ENCODE assay signal across 18 mouse cellular contexts in genomic region chr8:109187617-109188016, GRCm38 (mm10).
DNase-seq lines count a peak whose midpoint lies in the region; ATAC-seq lines count a peak whose summit lies in the region.
"Had no signal": no experiment of that assay in that cellular context is flagged by ENCODE, and none has a peak within 500 bp of the region (broad histone marks: within the 10 kb centered on the region; RNA-seq: fewer than 3 reads in every experiment).

No protein-coding gene starts in this region.

- H3K9me3 ChIP-seq in midbrain, embryonic 10.5 days (replicated peaks), result no peaks in the 10 kb centered on the region
- H3K9me3 ChIP-seq in midbrain, embryonic 11.5 days (ENCODE audit: control insufficient read depth, low read length), result no peaks in the 10 kb centered on the region
- H3K9me3 ChIP-seq in hindbrain, embryonic 12.5 days (replicated peaks), result no peaks in the 10 kb centered on the region
- H3K9me3 ChIP-seq in midbrain, embryonic 14.5 days (ENCODE audit: control insufficient read depth, low read length), result no peaks in the 10 kb centered on the region
- no peaks in the 10 kb centered on the region for H3K9me3 ChIP-seq in intestine, embryonic 15.5 days
- H3K9me3 ChIP-seq: embryonic facial prominence, embryonic 13.5 days; kidney, embryonic 15.5 days had no signal

- no peak overlapping the region for H3K4me3 ChIP-seq in midbrain, embryonic 10.5 days
- H3K4me3 ChIP-seq in midbrain, embryonic 11.5 days (ENCODE audit: low read depth, low read length), result no peak overlapping the region
- no peak overlapping the region for H3K4me3 ChIP-seq in hindbrain, embryonic 12.5 days
- H3K4me3 ChIP-seq in midbrain, embryonic 14.5 days (replicated peaks; ENCODE audit: low read depth, low read length), result no peak overlapping the region
- no peak overlapping the region for H3K4me3 ChIP-seq in intestine, embryonic 15.5 days (replicated peaks)
- H3K4me3 ChIP-seq: embryonic facial prominence, embryonic 13.5 days; gastrocnemius, adult 2 months; kidney, embryonic 15.5 days had no signal

- no peak overlapping the region for H3K4me2 ChIP-seq in midbrain, embryonic 11.5 days
- no peak overlapping the region for H3K4me2 ChIP-seq in hindbrain, embryonic 12.5 days (replicated peaks)
- H3K4me2 ChIP-seq in midbrain, embryonic 14.5 days (ENCODE audit: low read length), result peak overlapping the region; percentile 27
- no peak overlapping the region for H3K4me2 ChIP-seq in intestine, embryonic 15.5 days (replicated peaks)
- H3K4me2 ChIP-seq: embryonic facial prominence, embryonic 13.5 days; kidney, embryonic 15.5 days had no signal

- no peaks in the 10 kb centered on the region for H3K36me3 ChIP-seq in midbrain, embryonic 10.5 days
- no peaks in the 10 kb centered on the region for H3K36me3 ChIP-seq in midbrain, embryonic 11.5 days (ENCODE audit: control insufficient read depth, insufficient read depth, low read length)
- no peaks in the 10 kb centered on the region for H3K36me3 ChIP-seq in hindbrain, embryonic 12.5 days
- no peaks in the 10 kb centered on the region for H3K36me3 ChIP-seq in midbrain, embryonic 14.5 days (ENCODE audit: control insufficient read depth, insufficient read depth, low read length)
- H3K36me3 ChIP-seq in intestine, embryonic 15.5 days, result no peaks in the 10 kb centered on the region
- H3K36me3 ChIP-seq: embryonic facial prominence, embryonic 13.5 days; kidney, embryonic 15.5 days had no signal

- 81% methylated on average over 7 of the region's 7 CpGs for WGBS in midbrain, embryonic 10.5 days
- 74% methylated on average over 7 of the region's 7 CpGs for WGBS in midbrain, embryonic 11.5 days
- WGBS in hindbrain, embryonic 12.5 days, result 61% methylated on average over 7 of the region's 7 CpGs
- WGBS in midbrain, embryonic 14.5 days, result 35% methylated on average over 7 of the region's 7 CpGs
- WGBS in intestine, embryonic 15.5 days, result 71% methylated on average over 7 of the region's 7 CpGs

- no peak overlapping the region for H3K9ac ChIP-seq in midbrain, embryonic 11.5 days (ENCODE audit: low read length)
- no peak overlapping the region for H3K9ac ChIP-seq in hindbrain, embryonic 12.5 days
- H3K9ac ChIP-seq in midbrain, embryonic 14.5 days (replicated peaks; ENCODE audit: low read length), result no peak overlapping the region; the same call in 1 of the 2 replicates
- H3K9ac ChIP-seq in intestine, embryonic 15.5 days, result no peak overlapping the region
- H3K9ac ChIP-seq: embryonic facial prominence, embryonic 13.5 days; kidney, embryonic 15.5 days had no signal

- no peak for DNase-seq in midbrain, embryonic 10.5 days (ENCODE audit: low spot score)
- DNase-seq in midbrain, embryonic 11.5 days (ENCODE audit: low spot score, missing footprints), result no peak
- DNase-seq in midbrain, embryonic 14.5 days, result peak; percentile 78
- peak; percentile 16 for DNase-seq in telencephalon, adult 2 months (ENCODE audit: low read depth, low spot score)
- DNase-seq in heart, adult 11 months, result no peak
- DNase-seq in right cerebral cortex, postnatal 10 days (ENCODE audit: low spot score in 2 of 2), result no peak
- DNase-seq: adrenal gland, postnatal 14 days; cerebellum, adult 9-11 months; gastrocnemius, adult 2 months; layer of hippocampus, postnatal 36 days; lung, adult 2 months; lung, postnatal 36 days; retina, postnatal 1 day had no signal

- H3K27ac ChIP-seq in midbrain, embryonic 10.5 days (replicated peaks), result 0 out of 2 replicates have a peak overlapping the region, but pooled peaks have one; percentile 46
- no peak overlapping the region for H3K27ac ChIP-seq in midbrain, embryonic 11.5 days (ENCODE audit: low read depth, low read length)
- peak overlapping the region; percentile 83 for H3K27ac ChIP-seq in hindbrain, embryonic 12.5 days
- peak overlapping the region; percentile 85 for H3K27ac ChIP-seq in midbrain, embryonic 14.5 days (replicated peaks; ENCODE audit: low read depth, low read length)
- H3K27ac ChIP-seq in intestine, embryonic 15.5 days, result no peak overlapping the region
- H3K27ac ChIP-seq: embryonic facial prominence, embryonic 13.5 days; gastrocnemius, adult 2 months; kidney, embryonic 15.5 days had no signal

- no peak for ATAC-seq in midbrain, embryonic 11.5 days (ENCODE audit: low FRiP score)
- 0 out of 2 replicates have a peak, but pooled peaks have one; percentile 71 for ATAC-seq in hindbrain, embryonic 12.5 days (ENCODE audit: low FRiP score)
- ATAC-seq in midbrain, embryonic 14.5 days (ENCODE audit: low FRiP score, low TSS enrichment), result no peak; the same call in 1 of the 2 replicates
- no peak for ATAC-seq in intestine, embryonic 15.5 days

- H3K4me1 ChIP-seq in midbrain, embryonic 10.5 days, result peaks cover 25% of the 10 kb centered on the region
- peaks cover 8% of the 10 kb centered on the region for H3K4me1 ChIP-seq in midbrain, embryonic 11.5 days (ENCODE audit: control insufficient read depth, insufficient read depth, low read length)
- H3K4me1 ChIP-seq in hindbrain, embryonic 12.5 days, result peaks cover 27% of the 10 kb centered on the region
- peaks cover 33% of the 10 kb centered on the region for H3K4me1 ChIP-seq in midbrain, embryonic 14.5 days (ENCODE audit: control insufficient read depth, insufficient read depth, low read length)
- H3K4me1 ChIP-seq in intestine, embryonic 15.5 days (replicated peaks), result 0 out of 2 replicates have a peak, but pooled peaks cover 4% of the 10 kb centered on the region

- H3K27me3 ChIP-seq in midbrain, embryonic 10.5 days (ENCODE audit: low read depth, poor library complexity, severe bottlenecking), result no peaks in the 10 kb centered on the region
- no peaks in the 10 kb centered on the region for H3K27me3 ChIP-seq in midbrain, embryonic 11.5 days (ENCODE audit: control insufficient read depth, insufficient read depth, low read length)
- no peaks in the 10 kb centered on the region for H3K27me3 ChIP-seq in hindbrain, embryonic 12.5 days
- H3K27me3 ChIP-seq in midbrain, embryonic 14.5 days (ENCODE audit: control insufficient read depth, insufficient read depth, low read length), result no peaks in the 10 kb centered on the region
- H3K27me3 ChIP-seq in intestine, embryonic 15.5 days (replicated peaks), result no peaks in the 10 kb centered on the region
- H3K27me3 ChIP-seq: CH12.LX; embryonic facial prominence, embryonic 13.5 days; kidney, embryonic 15.5 days had no signal

Comparison
In these comparisons a context has a peak if more than half of its experiments do, and no peak if none do; other contexts are left out.
1. DNase-seq: peak in midbrain, embryonic 14.5 days (single experiment) and telencephalon, adult 2 months (single experiment); none in midbrain, embryonic 10.5 days (single experiment), midbrain, embryonic 11.5 days (single experiment), heart, adult 11 months (single experiment) and right cerebral cortex, postnatal 10 days (0 of 2).
2. H3K27ac ChIP-seq: peak in midbrain, embryonic 10.5 days (single experiment), hindbrain, embryonic 12.5 days (single experiment) and midbrain, embryonic 14.5 days (single experiment); none in midbrain, embryonic 11.5 days (single experiment) and intestine, embryonic 15.5 days (single experiment).